Comparison of ENCODE assay signal across 12 mouse cellular contexts in genomic region chr9:44399795-44400114, GRCm38 (mm10). TPM values are rescaled to one million over a fixed set of nuclear protein-coding genes. Genes with fewer than 3 reads are reported as not detected.
DNase-seq lines count a peak whose midpoint lies in the region; ATAC-seq and TF ChIP-seq lines count a peak whose summit lies in the region.
"Had no signal": no experiment of that assay in that cellular context is flagged by ENCODE, and none has a peak within 500 bp of the region (broad histone marks: within the 10 kb centered on the region; RNA-seq: fewer than 3 reads in every experiment).

No protein-coding gene starts in this region.

- DNase-seq in cerebellum, postnatal 10 days, result peak; percentile 54 to 60
- DNase-seq in cerebellum, adult 9-11 months, result no peak
- peak; percentile 69 for DNase-seq in kidney, adult 2 months
- DNase-seq in kidney, postnatal 4 days, result no peak
- no peak for DNase-seq in liver, postnatal 0 days
- no peak for DNase-seq in thymus, adult 2 months
- no peak for DNase-seq in frontal cortex, postnatal 14 days (ENCODE audit: low spot score in 2 of 2)
- DNase-seq: cerebellum, adult 8-10 months had no signal

- peak; percentile 58 for TF ChIP-seq POLR2A in kidney, adult 2 months (IDR thresholded peaks at IDR 0.05; ENCODE audit: low read depth, low read length)
- TF ChIP-seq POLR2A in thymus, adult 2 months (IDR thresholded peaks at IDR 0.05; ENCODE audit: control insufficient read depth, extremely low read depth, insufficient read depth, low read length, poor library complexity), result no peak

- peak overlapping the region; percentile 64 for H3K4me2 ChIP-seq in hindbrain, embryonic 15.5 days
- peak overlapping the region; percentile 95 for H3K4me2 ChIP-seq in liver, postnatal 0 days (ENCODE audit: low read depth, low read length)
- H3K4me2 ChIP-seq: embryonic facial prominence, embryonic 12.5 days had no signal

- no peak for TF ChIP-seq EP300 in liver, postnatal 0 days (IDR thresholded peaks at IDR 0.05; ENCODE audit: low read depth)

- no peaks in the 10 kb centered on the region for H3K27me3 ChIP-seq in kidney, adult 2 months (replicated peaks; ENCODE audit: control insufficient read depth, insufficient read depth, low read length)
- H3K27me3 ChIP-seq in hindbrain, embryonic 15.5 days, result no peaks in the 10 kb centered on the region
- no peaks in the 10 kb centered on the region for H3K27me3 ChIP-seq in liver, postnatal 0 days (ENCODE audit: insufficient read depth, low read length)
- H3K27me3 ChIP-seq in thymus, adult 2 months (ENCODE audit: control insufficient read depth, insufficient read depth, low read length), result no peaks in the 10 kb centered on the region

- H3K9ac ChIP-seq in hindbrain, embryonic 15.5 days, result no peak overlapping the region
- peak overlapping the region; percentile 85 for H3K9ac ChIP-seq in liver, postnatal 0 days (replicated peaks)
- H3K9ac ChIP-seq: embryonic facial prominence, embryonic 12.5 days had no signal

- ATAC-seq in hindbrain, embryonic 15.5 days (ENCODE audit: low FRiP score, low read depth), result no peak
- ATAC-seq in liver, postnatal 0 days, result no peak
- ATAC-seq: activated CD4-positive, CD25-positive, alpha-beta regulatory T cell, adult 4 months had no signal

- peaks cover 12% of the 10 kb centered on the region; the same call in 1 of the 2 replicates for H3K4me1 ChIP-seq in kidney, adult 2 months (ENCODE audit: control insufficient read depth, insufficient read depth, low read length)
- peaks cover 41% of the 10 kb centered on the region for H3K4me1 ChIP-seq in hindbrain, embryonic 15.5 days (replicated peaks)
- H3K4me1 ChIP-seq in liver, postnatal 0 days (ENCODE audit: insufficient read depth), result peaks cover 8% of the 10 kb centered on the region
- H3K4me1 ChIP-seq in thymus, adult 2 months (replicated peaks; ENCODE audit: control insufficient read depth, insufficient read depth, low read length), result peaks cover 14% of the 10 kb centered on the region

- no peak for TF ChIP-seq CTCF in kidney, adult 2 months (conservative IDR thresholded peaks at IDR 0.05; ENCODE audit: insufficient read depth, insufficient read length, low read depth, low read length)
- TF ChIP-seq CTCF in liver, postnatal 0 days (IDR thresholded peaks at IDR 0.05; ENCODE audit: low read depth), result no peak
- no peak for TF ChIP-seq CTCF in thymus, adult 2 months (IDR thresholded peaks at IDR 0.05; ENCODE audit: borderline replicate concordance, control insufficient read depth, extremely low read depth, insufficient read depth, low read length, poor library complexity)

- peak overlapping the region; percentile 75 for H3K27ac ChIP-seq in kidney, adult 2 months (ENCODE audit: insufficient read depth, low read depth, low read length)
- H3K27ac ChIP-seq in hindbrain, embryonic 15.5 days (replicated peaks), result no peak overlapping the region
- peak overlapping the region; percentile 93 for H3K27ac ChIP-seq in liver, postnatal 0 days (ENCODE audit: low read depth)
- no peak overlapping the region for H3K27ac ChIP-seq in thymus, adult 2 months (ENCODE audit: control insufficient read depth, insufficient read depth, low read length)
- H3K27ac ChIP-seq: embryonic facial prominence, embryonic 12.5 days had no signal

- peak overlapping the region; percentile 78 for H3K4me3 ChIP-seq in kidney, adult 2 months (ENCODE audit: insufficient read depth, low read depth, low read length)
- no peak overlapping the region for H3K4me3 ChIP-seq in hindbrain, embryonic 15.5 days
- peak overlapping the region; percentile 79 for H3K4me3 ChIP-seq in liver, postnatal 0 days (ENCODE audit: low read depth, low read length)
- H3K4me3 ChIP-seq in thymus, adult 2 months (ENCODE audit: control insufficient read depth, insufficient read depth, low read length), result no peak overlapping the region
- H3K4me3 ChIP-seq: embryonic facial prominence, embryonic 12.5 days had no signal

- WGBS in kidney, adult 2 months, result 65% methylated on average over 6 of the region's 6 CpGs
- WGBS in hindbrain, embryonic 15.5 days, result 84% methylated on average over 6 of the region's 6 CpGs
- WGBS in liver, postnatal 0 days (ENCODE audit: insufficient replicate concordance), result 84% methylated on average over 6 of the region's 6 CpGs
- 96% methylated on average over 6 of the region's 6 CpGs for WGBS in thymus, adult 2 months

- no peaks in the 10 kb centered on the region for H3K9me3 ChIP-seq in hindbrain, embryonic 15.5 days
- no peaks in the 10 kb centered on the region for H3K9me3 ChIP-seq in liver, postnatal 0 days (ENCODE audit: low read length)
- H3K9me3 ChIP-seq: embryonic facial prominence, embryonic 12.5 days; G1E had no signal

- H3K36me3 ChIP-seq in kidney, adult 2 months (ENCODE audit: control insufficient read depth, insufficient read depth, low read length), result peaks cover 4% of the 10 kb centered on the region; the same call in 1 of the 2 replicates
- peaks cover 47% of the 10 kb centered on the region for H3K36me3 ChIP-seq in hindbrain, embryonic 15.5 days
- H3K36me3 ChIP-seq in liver, postnatal 0 days (replicated peaks; ENCODE audit: insufficient read depth, low read length), result peaks cover 50% of the 10 kb centered on the region
- peaks cover 31% of the 10 kb centered on the region for H3K36me3 ChIP-seq in thymus, adult 2 months (ENCODE audit: control insufficient read depth, insufficient read depth, low read length)

RNA-seq across cellular contexts. Expression of gene Slc37a4, which starts 3.1 kb away (rescaled TPM):
- polyA plus RNA-seq in kidney, adult 2 months (2012; rRNA removed), result 295 and 303 TPM in 2 replicates
- polyA plus RNA-seq in hindbrain, embryonic 15.5 days (2015; fragmentation: Nextera tagmentation; extraction: Ambion mirVana), result 50.2 and 56.3 TPM in 2 replicates
- polyA plus RNA-seq in liver, postnatal 0 days (2015; fragmentation: Nextera tagmentation; extraction: Ambion mirVana), result 178 and 188 TPM in 2 replicates
- polyA plus RNA-seq in thymus, adult 2 months (2012; rRNA removed), result 22.4 and 32.9 TPM in 2 replicates

RNA-seq across cellular contexts. Expression of gene Rps25, which starts 7.2 kb away (rescaled TPM):
- 192 and 299 TPM in 2 replicates for polyA plus RNA-seq in kidney, adult 2 months (2012; rRNA removed)
- polyA plus RNA-seq in hindbrain, embryonic 15.5 days (2015; fragmentation: Nextera tagmentation; extraction: Ambion mirVana), result 1,001 and 1,147 TPM in 2 replicates
- 1,409 and 1,489 TPM in 2 replicates for polyA plus RNA-seq in liver, postnatal 0 days (2015; fragmentation: Nextera tagmentation; extraction: Ambion mirVana)
- polyA plus RNA-seq in thymus, adult 2 months (2012; rRNA removed), result 220 and 258 TPM in 2 replicates

RNA-seq across cellular contexts. Expression of gene Trappc4, which starts 7.6 kb away (rescaled TPM):
- 50.1 and 55.9 TPM in 2 replicates for polyA plus RNA-seq in kidney, adult 2 months (2012; rRNA removed)
- polyA plus RNA-seq in hindbrain, embryonic 15.5 days (2015; fragmentation: Nextera tagmentation; extraction: Ambion mirVana), result 287 and 295 TPM in 2 replicates
- 48.0 and 50.4 TPM in 2 replicates for polyA plus RNA-seq in liver, postnatal 0 days (2015; fragmentation: Nextera tagmentation; extraction: Ambion mirVana)
- 49.1 and 57.4 TPM in 2 replicates for polyA plus RNA-seq in thymus, adult 2 months (2012; rRNA removed)

RNA-seq across cellular contexts. Expression of gene Ccdc84, which starts 18.6 kb away (rescaled TPM):
- 22.2 and 26.7 TPM in 2 replicates for polyA plus RNA-seq in kidney, adult 2 months (2012; rRNA removed)
- polyA plus RNA-seq in hindbrain, embryonic 15.5 days (2015; fragmentation: Nextera tagmentation; extraction: Ambion mirVana), result 32.0 and 34.9 TPM in 2 replicates
- 11.8 and 12.5 TPM in 2 replicates for polyA plus RNA-seq in liver, postnatal 0 days (2015; fragmentation: Nextera tagmentation; extraction: Ambion mirVana)
- 30.0 and 30.9 TPM in 2 replicates for polyA plus RNA-seq in thymus, adult 2 months (2012; rRNA removed)

RNA-seq across cellular contexts. Expression of gene Hyou1, which starts 20.5 kb away (rescaled TPM):
- polyA plus RNA-seq in kidney, adult 2 months (2012; rRNA removed), result 42.3 and 45.0 TPM in 2 replicates
- 27.4 and 27.6 TPM in 2 replicates for polyA plus RNA-seq in hindbrain, embryonic 15.5 days (2015; fragmentation: Nextera tagmentation; extraction: Ambion mirVana)
- 5.2 and 6.6 TPM in 2 replicates for polyA plus RNA-seq in liver, postnatal 0 days (2015; fragmentation: Nextera tagmentation; extraction: Ambion mirVana)
- 74.4 and 75.5 TPM in 2 replicates for polyA plus RNA-seq in thymus, adult 2 months (2012; rRNA removed)

Comparison
In these comparisons a context has a peak if more than half of its experiments do, and no peak if none do; other contexts are left out.
1. DNase-seq: peak in cerebellum, postnatal 10 days (2 of 2) and kidney, adult 2 months (single experiment); none in cerebellum, adult 9-11 months (single experiment), kidney, postnatal 4 days (0 of 2), liver, postnatal 0 days (single experiment), thymus, adult 2 months (single experiment) and frontal cortex, postnatal 14 days (0 of 2).
2. H3K27ac ChIP-seq: peak in kidney, adult 2 months (single experiment) and liver, postnatal 0 days (single experiment); none in hindbrain, embryonic 15.5 days (single experiment) and thymus, adult 2 months (single experiment).
3. H3K4me3 ChIP-seq: peak in kidney, adult 2 months (single experiment) and liver, postnatal 0 days (single experiment); none in hindbrain, embryonic 15.5 days (single experiment) and thymus, adult 2 months (single experiment).